Mouse (Mus musculus): ENCODE results near the gene Taf12. TPM values are rescaled to one million over a fixed set of nuclear protein-coding genes. Genes with fewer than 3 reads are reported as not detected.

The Taf12 gene
- 10 to 100 TPM; 16.8 to 19.1 TPM for total RNA-seq (2021)

DNA sequence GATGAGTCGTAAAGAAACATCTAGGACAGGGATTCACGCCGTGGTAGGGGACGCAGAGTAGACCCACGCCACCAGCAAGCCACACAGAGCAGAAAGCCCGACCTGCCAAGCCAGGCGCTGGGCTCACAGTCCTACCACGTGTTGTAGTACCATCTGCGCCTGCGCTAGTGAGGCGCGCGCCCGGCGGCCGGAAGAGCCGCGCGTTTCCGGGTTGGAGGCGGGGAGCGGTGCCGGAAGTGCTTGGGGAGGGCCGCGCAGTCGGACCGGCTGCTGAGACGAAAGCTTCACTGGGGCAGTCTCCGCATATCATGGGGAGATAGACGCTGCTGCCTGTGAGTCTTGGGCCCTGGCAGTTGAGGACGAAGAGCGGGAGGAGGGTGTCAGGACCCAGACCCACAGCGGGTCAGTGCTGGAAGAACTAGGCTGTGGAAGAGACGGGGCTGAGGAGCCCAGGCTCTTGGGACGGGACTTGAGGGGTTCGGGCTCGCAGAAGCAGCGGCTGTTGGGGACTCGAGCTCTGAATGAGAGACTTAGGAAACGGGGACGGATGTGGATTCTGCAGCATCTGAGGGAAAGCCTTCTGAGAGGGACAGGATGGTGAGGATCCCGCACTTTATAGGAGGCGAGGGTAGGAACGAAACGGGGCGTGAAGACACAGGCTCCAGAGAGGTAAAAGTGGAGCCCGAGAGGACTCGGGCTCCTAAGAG lies at the start of gene Taf12:
Gene Taf12, plus strand, starts transcription at position 220 of the 707 bp plus-strand sequence.
- intact Hi-C loops (cut with DNase I): no loop called here
- peak; percentile 94 for DNase-seq

DNA sequence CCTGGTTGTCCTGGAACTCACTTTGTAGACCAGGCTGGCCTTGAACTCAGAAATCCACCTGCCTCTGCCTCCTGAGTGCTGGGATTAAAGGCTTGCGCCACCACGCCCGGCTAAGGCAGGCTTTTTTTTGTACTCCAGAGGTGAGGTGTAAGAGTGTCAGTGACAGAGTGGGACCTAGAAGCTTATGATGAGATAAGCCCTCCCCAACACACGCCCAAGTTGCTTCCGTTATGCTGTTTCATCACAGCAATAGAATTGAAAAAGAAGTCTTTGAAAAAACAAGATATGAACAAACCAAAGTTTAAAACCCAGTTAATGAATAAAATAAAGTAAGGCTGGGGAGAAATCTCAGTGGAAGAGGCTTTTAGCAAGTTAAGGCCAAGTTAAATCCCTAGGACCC lies 43.8 kb upstream of the Taf12 start:
- intact Hi-C loops (cut with DNase I): no loop called here
- DNase-seq: no peak

DNA sequence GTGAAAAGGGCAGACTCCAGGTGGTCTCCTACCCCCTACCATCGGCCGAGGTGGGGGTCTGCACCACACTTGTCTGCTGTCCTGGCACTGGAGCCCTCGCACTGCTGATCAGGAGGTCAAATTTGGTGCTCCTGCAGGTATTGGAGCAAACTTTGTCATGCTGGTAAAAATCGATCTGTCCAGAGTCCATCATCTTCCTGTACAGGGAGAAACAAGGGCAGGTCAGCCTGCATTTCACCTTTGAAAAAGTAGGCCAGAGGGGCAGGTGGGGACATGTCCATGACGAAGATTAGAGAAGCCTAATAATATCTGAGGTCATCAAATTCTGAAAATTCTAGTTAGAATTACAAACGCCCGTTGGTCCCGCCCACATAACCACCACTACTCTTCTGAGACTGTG lies 39.5 kb upstream of the Taf12 start:
- no peak for DNase-seq
- intact Hi-C loops (cut with DNase I): no loop called here

DNA sequence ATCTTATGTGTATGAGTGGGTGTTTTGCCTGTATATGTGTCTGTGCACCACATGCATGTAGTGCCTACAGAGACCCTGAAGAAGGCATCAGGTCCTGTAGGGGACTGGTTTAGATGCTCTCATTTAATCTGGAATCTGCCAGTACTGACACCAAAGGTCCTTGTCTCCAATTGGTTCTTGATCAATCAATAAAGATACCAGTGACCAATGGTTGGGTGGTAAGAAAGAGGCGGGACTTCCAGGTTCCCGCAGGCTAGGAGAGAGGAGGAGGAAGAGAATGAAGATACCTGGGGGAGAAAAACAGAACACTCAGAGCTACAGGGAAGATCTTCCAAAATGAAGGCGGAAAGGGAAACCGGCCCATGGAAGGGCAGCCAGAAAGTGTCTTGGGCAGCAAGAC lies 35.8 kb upstream of the Taf12 start:
- no peak for DNase-seq
- intact Hi-C loops (cut with DNase I): no loop called here

DNA sequence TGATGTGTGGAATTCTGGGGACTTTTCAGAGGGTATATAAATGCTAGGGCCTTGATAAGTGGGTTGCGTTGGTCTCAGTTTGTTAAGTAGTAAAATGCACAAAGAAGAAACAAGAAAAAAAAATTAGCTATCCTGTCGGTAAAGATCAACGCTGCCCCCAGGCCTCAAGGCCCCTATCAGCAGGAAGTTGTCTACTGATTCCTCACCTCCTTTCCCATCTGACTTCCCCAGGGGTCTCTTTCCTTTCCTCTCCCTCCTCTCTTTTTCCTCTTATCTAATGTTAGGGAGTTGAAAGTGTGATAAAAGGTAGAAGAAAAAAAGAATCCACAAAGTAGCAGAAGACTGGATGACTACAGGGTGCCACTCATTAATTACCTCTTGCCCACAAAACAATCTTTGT lies 33.8 kb upstream of the Taf12 start:
- no peak for DNase-seq
- intact Hi-C loops (cut with DNase I): no loop called here

DNA sequence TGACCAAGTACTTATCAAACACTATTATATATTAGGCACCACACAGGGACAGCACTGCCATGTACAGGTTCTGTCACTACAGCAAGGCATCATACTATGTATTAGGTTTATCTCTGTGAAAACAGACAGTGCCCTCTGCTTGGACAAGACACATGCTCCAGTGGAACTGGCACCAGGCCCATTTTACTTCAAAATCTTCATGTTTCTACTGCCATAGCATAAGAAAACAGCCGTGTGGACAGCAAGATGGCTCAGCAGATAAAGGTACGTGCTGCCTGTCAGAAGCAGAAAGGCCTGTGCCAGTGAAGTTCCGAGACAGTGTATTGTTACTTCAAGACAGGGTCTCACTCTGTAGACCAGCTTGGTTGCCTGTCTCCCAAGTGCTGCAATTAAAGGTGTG lies 33.0 kb upstream of the Taf12 start:
- DNase-seq: no peak
- intact Hi-C loops (cut with DNase I): no loop called here

DNA sequence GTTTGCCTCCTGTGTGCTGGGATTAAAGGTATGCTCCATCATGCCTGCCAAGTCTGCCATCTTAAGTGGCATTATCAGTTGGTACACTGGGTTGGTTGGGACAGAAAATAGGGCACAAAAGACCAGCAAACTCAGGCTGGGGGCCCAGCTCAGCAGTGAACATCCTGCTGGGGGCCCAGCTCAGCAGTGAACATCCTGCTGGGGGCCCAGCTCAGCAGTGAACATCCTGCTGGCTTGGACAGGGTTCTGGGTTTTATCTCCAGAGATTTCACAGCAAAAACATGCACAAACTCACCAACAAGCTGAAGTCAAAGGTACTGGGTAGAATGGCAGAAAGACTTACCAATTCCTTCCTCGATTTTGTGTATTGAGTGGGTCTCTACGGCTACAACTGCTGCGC lies 28.5 kb upstream of the Taf12 start:
- no peak for DNase-seq
- intact Hi-C loops (cut with DNase I): no loop called here

DNA sequence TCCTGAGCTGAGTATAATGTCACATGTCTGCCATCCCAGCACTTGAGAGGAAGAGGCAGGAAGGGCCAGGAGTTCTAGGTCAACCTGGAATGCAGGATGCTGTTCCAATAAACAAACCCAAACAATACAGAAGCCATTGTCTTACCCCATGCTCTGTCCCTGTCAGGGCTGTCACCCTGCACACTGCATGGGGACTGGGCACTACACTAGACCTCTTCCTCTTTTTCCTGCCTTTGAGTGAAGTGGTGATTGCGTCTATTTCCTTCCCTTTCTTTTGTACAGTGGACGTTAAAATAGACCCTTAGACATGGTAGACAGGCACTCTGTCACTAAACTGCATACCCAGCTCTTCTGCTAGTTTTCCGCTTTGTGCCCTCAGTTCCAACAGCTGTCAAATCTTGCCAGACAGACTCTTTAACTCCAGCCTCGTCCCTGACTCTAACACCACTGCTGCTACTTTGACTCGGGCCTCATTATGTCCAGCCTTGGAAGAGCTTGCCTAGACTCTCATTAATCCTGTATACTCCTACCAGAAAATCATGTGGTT lies 26.7 kb upstream of the Taf12 start:
- DNase-seq: no peak
- intact Hi-C loops (cut with DNase I): no loop called here

DNA sequence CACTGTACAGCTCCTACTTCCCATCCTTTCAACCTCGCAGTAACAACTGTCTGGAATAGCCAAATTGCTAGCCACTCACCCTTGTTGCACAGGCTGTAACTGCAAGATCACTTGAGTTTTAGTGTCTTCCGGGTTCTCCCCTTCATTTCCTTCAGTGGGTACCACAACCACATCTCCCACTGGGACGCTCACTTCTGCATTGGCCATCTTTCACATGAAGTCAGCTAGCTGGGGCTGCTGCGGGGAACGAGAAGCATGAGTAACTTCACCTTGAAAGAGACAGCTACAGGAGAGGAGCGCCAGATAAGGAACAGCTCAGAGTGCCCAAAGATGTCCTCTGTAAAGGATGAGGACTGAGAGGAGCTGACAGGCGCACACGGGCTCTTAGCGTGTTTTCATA lies 22.6 kb upstream of the Taf12 start:
- DNase-seq: no peak
- intact Hi-C loops (cut with DNase I): no loop called here

DNA sequence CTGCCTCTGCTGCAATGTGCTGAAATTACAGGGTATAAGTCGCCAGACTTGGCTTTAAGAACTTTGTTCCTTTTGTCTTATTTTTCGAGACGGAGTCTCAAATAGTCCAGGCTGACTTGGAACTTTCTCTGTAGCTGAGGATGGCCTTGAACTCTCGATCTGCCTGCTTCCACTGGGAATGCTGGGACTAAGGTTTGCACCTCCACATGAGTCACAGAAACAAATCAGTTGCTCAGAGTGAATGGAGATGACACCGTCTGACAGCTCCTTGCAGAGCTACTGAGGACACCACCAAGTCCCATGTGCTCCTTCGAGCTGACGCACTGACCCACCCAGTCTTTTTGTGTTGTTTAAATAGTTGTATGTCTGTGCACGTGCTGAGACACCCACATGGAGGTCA lies 21.0 kb upstream of the Taf12 start:
- DNase-seq: no peak
- intact Hi-C loops (cut with DNase I): no loop called here

DNA sequence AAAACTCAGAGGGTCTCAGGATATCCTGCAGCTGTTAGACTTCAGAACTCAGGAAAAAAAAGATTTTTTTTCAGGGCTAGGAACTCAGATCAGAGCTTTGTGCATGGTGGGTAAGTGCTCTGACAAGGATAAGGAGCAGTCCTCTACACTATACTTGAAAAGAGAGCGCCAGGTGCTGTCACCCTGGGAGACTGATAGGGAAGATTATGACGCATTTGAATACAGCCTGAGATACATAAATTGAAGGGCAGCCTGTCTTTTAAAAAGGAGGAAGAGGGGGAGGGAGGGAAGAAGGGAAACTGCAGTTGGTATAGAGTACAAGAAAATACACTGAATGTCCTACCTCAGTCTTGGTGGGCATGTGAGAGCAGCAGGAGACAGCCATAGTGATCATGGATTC lies 20.6 kb upstream of the Taf12 start:
- intact Hi-C loops (cut with DNase I): no loop called here
- DNase-seq: no peak

DNA sequence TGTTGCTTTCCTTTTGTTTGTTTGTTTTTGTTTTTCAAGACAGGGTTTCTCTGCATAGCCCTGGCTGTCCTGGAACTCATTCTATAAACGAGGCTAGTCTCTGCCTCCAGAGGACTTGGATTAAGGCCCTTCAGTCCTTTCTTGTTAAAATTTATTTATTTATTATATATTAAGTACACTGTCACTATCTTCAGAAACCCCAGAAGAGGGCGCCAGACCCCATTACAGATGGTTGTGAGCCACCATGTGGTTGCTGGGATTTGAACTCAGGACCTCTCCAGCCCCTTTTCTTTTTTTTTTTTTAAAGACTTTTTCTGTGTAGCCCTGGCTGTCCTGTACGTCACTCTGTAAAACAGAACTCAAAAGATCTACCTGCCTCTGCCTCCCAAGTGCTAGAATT lies 19.2 kb upstream of the Taf12 start:
- no peak for DNase-seq
- intact Hi-C loops (cut with DNase I): no loop called here

DNA sequence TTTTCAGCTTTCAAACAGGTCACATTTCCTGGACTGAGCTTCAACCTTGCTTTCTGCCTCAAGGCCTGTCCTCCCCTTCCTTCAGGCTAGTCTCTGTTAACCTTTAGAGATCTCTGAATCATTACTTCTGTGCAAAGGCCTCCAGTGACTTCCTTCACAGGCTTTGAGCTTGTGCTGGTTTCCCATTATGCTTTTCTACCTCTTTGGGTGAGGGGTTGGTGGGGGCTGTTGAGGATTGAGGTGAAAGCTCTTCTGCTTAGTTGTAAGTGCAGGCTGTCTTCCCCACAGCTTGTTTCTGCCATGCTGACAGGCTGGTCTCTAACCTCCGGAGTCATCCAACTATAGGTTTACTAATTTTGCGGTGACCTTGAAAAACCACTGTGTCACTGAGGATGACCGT lies 17.8 kb upstream of the Taf12 start:
- DNase-seq: no peak
- intact Hi-C loops (cut with DNase I): no loop called here

DNA sequence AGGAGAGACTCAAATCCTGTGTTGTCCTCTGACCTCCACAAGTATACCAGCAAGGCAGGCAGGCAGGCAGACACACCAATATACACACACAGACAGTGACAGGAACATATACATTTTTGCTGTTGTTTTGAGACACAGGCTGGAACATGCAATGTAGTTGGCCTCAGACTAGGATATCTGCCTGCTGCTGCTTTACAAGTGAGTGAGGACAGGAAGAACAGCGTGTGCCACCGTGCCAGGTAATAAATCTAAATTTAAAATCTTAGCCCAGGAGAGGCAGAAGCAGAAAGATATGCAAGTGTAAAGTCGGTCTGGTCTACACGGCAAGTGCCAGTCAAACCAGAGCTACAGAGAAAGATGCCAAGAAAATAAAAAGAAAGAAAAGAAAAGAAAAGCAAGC lies 14.9 kb upstream of the Taf12 start:
- intact Hi-C loops (cut with DNase I): no loop called here
- no peak for DNase-seq

DNA sequence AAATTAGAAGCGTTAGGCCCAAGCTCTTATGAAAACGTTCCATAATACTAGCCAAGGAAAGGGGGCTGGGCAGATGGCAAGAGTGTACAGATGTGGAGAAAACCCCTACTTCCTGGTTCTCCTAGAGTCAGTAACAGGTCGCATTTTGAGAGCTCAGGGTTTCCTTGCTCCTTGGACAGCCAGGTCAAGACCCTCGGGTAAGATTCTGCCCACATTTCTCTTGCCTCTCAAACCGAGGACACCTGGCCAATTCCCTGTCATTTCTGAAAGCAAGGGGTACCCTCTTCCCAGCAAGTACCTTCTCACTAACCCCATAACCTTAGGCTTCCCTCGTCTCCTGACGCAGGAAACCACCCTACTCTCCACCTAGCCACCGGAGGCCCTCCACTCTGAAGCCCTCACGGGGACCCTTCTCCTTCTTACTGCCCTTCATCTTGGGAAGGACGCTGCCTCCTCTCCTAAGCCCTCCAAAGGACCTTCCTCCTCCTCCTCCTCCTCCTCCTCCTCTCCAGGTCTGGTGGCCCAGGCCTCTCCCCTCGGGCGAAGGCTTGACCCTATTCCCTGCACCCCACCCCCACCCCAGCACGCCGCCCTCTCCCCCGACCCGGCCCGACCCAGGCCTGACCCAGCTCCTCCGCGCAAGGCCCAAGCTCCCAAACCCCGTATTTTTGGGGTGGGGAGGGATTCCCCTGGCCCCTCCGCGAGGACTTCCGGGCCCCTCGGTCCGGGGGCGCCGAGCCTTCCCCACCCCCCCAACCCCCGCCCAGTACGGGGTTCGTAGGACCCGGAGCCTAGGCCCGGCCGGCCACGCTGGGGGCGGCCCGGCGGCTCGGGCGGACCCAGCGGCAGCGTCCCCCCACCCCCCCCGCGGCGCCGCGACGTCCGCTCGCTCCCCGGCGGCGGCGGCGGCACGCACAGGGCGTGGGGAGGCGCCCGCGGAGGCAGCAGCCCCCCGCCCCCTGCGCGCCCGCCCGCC lies 13.5 kb upstream of the Taf12 start:
- intact Hi-C loops (cut with DNase I): no loop called here
- peak; percentile 65 for DNase-seq

DNA sequence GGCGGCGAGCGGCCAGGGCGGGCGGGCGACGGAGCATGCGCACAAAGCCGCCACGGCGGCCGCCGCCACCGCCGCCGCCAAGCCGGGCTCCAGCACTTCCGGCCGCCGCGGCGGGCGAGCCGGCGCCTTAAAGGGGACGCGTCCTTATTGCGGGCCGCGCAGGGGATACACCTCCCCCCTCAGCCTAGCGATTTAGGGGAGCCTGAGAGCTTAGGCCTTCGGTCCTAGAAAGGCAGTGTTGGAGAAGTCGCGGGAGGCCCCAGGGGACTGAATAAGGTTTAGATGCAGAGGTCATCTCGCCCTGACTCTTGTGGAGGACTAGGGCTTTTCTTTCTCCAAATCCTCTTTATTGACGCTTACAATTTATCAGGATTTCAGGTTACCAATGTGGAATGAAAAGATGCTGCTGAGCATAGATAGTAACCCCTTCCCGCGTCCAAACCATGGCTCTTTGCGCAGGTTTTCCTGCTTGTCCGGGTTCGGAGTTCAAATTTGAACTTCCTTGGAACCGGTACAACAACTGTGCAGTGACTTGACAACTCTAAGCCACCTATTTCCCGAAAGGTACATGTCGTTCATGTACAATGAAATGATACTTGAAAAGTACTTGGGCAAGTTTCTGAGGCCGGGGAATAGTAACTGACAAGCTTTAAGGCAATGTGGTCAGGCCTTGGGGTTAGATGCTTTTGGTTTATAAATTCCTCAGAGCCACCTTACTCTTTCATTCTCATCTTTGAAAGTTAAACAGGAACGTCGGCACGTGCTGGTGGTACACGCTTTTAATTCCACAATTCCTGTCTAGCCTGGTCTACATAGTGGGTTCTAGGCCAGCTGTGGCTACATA lies 12.4 kb upstream of the Taf12 start, which contains the start of gene Gmeb1:
Gene Gmeb1, minus strand, starts transcription at position 89 of the 844 bp plus-strand sequence.
- intact Hi-C loops (cut with DNase I): no loop called here
- DNase-seq: peak; percentile 84

DNA sequence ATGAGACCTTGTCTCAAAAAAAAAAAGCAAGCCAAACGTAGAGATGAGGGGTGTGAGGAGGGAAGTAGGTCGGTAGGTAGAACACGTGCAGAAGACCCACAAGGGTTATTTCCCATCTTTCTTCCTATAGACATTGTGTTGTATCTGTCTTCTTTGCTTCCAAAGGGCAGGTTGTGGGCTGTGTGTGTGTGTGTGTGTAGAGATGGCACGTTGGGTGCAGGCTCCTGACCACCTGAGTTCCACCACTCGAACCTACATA lies 11.9 kb upstream of the Taf12 start:
- no peak for DNase-seq
- intact Hi-C loops (cut with DNase I): no loop called here

DNA sequence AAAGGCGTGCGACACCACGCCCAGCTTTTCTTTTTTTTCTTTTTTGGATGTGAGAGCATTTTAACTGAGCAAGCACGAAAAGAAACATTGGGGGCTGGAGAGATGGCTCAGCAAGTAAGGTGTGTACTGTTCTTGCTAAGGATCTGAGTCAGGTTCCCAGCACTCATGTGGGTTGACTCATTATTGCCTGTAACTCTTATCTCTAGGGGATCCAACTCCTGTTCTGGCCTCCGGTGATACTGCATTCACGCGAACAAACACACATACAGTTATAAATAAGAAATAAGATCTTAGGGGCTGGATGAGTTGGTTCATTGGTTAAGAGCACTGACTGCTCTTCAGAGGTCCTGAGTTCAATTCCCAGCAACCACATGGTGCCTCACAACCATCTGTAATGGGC lies 10.9 kb upstream of the Taf12 start:
- intact Hi-C loops (cut with DNase I): no loop called here
- DNase-seq: no peak

DNA sequence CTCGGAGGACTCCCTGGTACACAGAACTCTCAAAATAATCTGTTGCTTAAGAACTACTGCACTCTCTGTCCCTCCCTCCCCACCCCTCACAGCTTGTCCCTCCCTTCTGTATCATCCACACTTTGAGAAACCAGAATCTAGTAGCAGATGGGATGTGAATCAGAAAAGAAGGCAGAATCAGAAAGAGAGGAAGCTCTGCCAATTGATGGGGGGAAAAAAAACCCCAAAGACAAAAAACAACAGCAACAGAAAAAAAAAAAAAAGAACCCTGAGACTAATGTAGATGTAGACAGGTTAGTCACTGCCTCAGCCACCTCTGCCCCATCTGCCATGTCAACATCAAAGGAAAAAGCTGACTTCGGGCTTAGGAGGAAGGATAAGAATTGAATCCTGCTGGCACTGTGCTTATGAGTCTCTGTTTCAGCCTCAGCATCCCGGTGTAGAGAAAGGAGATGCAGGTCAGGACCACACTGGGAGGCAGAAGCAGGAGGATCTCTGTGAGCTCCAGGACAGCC lies 7.3 kb upstream of the Taf12 start:
- no peak for DNase-seq
- intact Hi-C loops (cut with DNase I): no loop called here

DNA sequence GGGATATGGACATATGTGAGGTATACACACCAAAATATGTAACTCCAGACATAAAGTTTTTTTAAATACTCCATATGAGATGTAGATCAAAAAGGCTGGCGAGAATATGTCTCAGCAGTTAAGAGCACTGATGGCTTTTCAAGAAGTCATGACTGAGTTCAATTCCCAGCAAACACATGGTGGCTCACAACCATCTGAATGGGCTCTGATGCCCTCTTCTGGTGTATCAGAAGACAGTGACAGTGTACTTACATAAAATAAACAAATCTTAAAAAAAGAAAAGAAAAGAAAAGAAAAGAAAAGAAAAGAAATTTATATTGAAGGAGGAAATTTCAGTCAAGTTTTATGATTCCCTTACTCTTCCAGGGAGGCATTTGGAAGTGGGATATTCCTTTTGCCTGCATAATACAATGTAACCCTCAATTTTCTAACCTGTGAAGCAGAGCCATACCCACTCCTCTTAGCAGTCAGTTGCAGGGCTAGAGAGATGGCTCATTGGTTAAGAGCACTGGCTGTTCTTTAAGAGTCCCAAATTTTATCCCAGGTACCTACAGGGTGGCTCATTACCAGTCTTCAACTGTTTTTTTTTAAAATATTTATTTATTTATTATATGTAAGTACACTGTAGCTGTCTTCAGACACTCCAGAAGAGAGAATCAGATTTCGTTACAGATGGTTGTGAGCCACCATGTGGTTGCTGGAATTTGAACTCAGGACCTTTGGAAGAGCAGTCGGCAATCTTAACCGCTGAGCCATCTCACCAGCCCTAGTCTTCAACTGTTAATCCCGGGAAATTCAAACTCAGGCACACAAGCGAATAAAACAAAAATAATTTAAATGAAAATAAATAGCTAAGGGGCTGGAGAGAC lies 5.1 kb upstream of the Taf12 start:
- DNase-seq: no peak
- intact Hi-C loops (cut with DNase I): no loop called here

Data from left cerebral cortex, postnatal 4 days (tissue).